Mouse (Mus musculus): ENCODE measurements at regions not wholly inside any gene's neighbourhood (a gene's known extent, or its start where the extent isn't known, plus 50 kb on each side); places are given as distances from the start of the nearest gene placed in this dataset.

- no peak for TF ChIP-seq CTCF (IDR thresholded peaks at IDR 0.05; ENCODE audit: low read depth)
- ATAC-seq (no peak), DNase-seq (ENCODE audit: low spot score) (peak; percentile 60)
- H3K9me3 ChIP-seq (ENCODE audit: low read length), result no peaks in the 10 kb centered on the region
- no peak overlapping the region for H3K9ac ChIP-seq (replicated peaks; ENCODE audit: low read length)
- no peak overlapping the region for H3K27ac ChIP-seq
- no peak overlapping the region for H3K4me3 ChIP-seq (ENCODE audit: low read length)
- no peaks in the 10 kb centered on the region for H3K4me1 ChIP-seq (ENCODE audit: insufficient read depth, low read length)
- H3K36me3 ChIP-seq (ENCODE audit: insufficient read depth, low read length), result no peaks in the 10 kb centered on the region
- 55% methylated on average over 11 of the region's 11 CpGs for WGBS
- H3K4me2 ChIP-seq (ENCODE audit: low read depth, low read length), result no peak overlapping the region
- H3K27me3 ChIP-seq (ENCODE audit: insufficient read depth, low read length), result no peaks in the 10 kb centered on the region
These were observed 122.7 kb upstream of the Tox3 start for GRCm38 (mm10) chr8:90470826-90471225.

- H3K27me3 ChIP-seq (ENCODE audit: insufficient read depth, low read length), result no peaks in the 10 kb centered on the region
- H3K4me1 ChIP-seq (ENCODE audit: insufficient read depth, low read length), result no peaks in the 10 kb centered on the region
- H3K4me3 ChIP-seq (ENCODE audit: low read length), result no peak overlapping the region
- H3K27ac ChIP-seq, result no peak overlapping the region
- no peak overlapping the region for H3K4me2 ChIP-seq (ENCODE audit: low read depth, low read length)
- H3K9ac ChIP-seq (replicated peaks; ENCODE audit: low read length), result no peak overlapping the region
- H3K36me3 ChIP-seq (ENCODE audit: insufficient read depth, low read length), result no peaks in the 10 kb centered on the region
- ATAC-seq (no peak), DNase-seq (ENCODE audit: low spot score) (no peak)
- no peaks in the 10 kb centered on the region for H3K9me3 ChIP-seq (ENCODE audit: low read length)
- WGBS, result 82% methylated on average over 1 of the region's 1 CpGs
- no peak for TF ChIP-seq CTCF (IDR thresholded peaks at IDR 0.05; ENCODE audit: low read depth)
These were observed 115.6 kb upstream of the Tox3 start for GRCm38 (mm10) chr8:90463708-90464107.

- no peak overlapping the region for H3K4me3 ChIP-seq (ENCODE audit: low read length)
- no peak overlapping the region for H3K9ac ChIP-seq (replicated peaks; ENCODE audit: low read length)
- TF ChIP-seq CTCF (IDR thresholded peaks at IDR 0.05; ENCODE audit: low read depth), result no peak
- H3K4me1 ChIP-seq (ENCODE audit: insufficient read depth, low read length), result no peaks in the 10 kb centered on the region
- H3K36me3 ChIP-seq (ENCODE audit: insufficient read depth, low read length), result no peaks in the 10 kb centered on the region
- no peak overlapping the region for H3K4me2 ChIP-seq (ENCODE audit: low read depth, low read length)
- WGBS, result 86% methylated on average over 2 of the region's 2 CpGs
- no peak overlapping the region for H3K27ac ChIP-seq
- ATAC-seq (no peak), DNase-seq (ENCODE audit: low spot score) (no peak)
- no peaks in the 10 kb centered on the region for H3K27me3 ChIP-seq (ENCODE audit: insufficient read depth, low read length)
- no peaks in the 10 kb centered on the region for H3K9me3 ChIP-seq (ENCODE audit: low read length)
These were observed 107.2 kb upstream of the Tox3 start for GRCm38 (mm10) chr8:90455321-90455720.

GRCm38 (mm10) chr8:90454130-90454529 is 106.0 kb upstream of the Tox3 start:
- Histone ChIP-seq H3K4me2 (ENCODE audit: low read depth, low read length) (no peak overlapping the region), H3K9ac (replicated peaks; ENCODE audit: low read length) (no peak overlapping the region), H3K9me3 (ENCODE audit: low read length) (no peaks in the 10 kb centered on the region), H3K4me3 (ENCODE audit: low read length) (no peak overlapping the region), H3K4me1 (ENCODE audit: insufficient read depth, low read length) (no peaks in the 10 kb centered on the region), H3K27me3 (ENCODE audit: insufficient read depth, low read length) (no peaks in the 10 kb centered on the region), H3K36me3 (ENCODE audit: insufficient read depth, low read length) (no peaks in the 10 kb centered on the region), H3K27ac (no peak overlapping the region)
- 45% methylated on average over 5 of the region's 5 CpGs for WGBS
- no peak for ATAC-seq
- DNase-seq (ENCODE audit: low spot score), result no peak
- TF ChIP-seq CTCF (IDR thresholded peaks at IDR 0.05; ENCODE audit: low read depth), result no peak

- H3K27ac ChIP-seq, result peak overlapping the region; percentile 42; the same call in 1 of the 2 replicates
- no peak overlapping the region for H3K4me2 ChIP-seq (ENCODE audit: low read depth, low read length)
- no peaks in the 10 kb centered on the region for H3K36me3 ChIP-seq (ENCODE audit: insufficient read depth, low read length)
- TF ChIP-seq CTCF (IDR thresholded peaks at IDR 0.05; ENCODE audit: low read depth), result no peak
- DNase-seq (ENCODE audit: low spot score) (peak; percentile 56), ATAC-seq (peak; percentile 75)
- H3K4me3 ChIP-seq (ENCODE audit: low read length), result no peak overlapping the region
- 20% methylated on average over 9 of the region's 9 CpGs for WGBS
- H3K4me1 ChIP-seq (ENCODE audit: insufficient read depth, low read length), result no peaks in the 10 kb centered on the region; the same call in 1 of the 2 replicates
- H3K27me3 ChIP-seq (ENCODE audit: insufficient read depth, low read length), result no peaks in the 10 kb centered on the region
- no peak overlapping the region for H3K9ac ChIP-seq (replicated peaks; ENCODE audit: low read length)
- H3K9me3 ChIP-seq (ENCODE audit: low read length), result no peaks in the 10 kb centered on the region
These were observed 93.1 kb upstream of the Tox3 start for GRCm38 (mm10) chr8:90441058-90441851.

- ATAC-seq, result peak; percentile 53; the same call in 1 of the 2 replicates
- peak; percentile 80 for DNase-seq (ENCODE audit: low spot score)
- H3K4me3 ChIP-seq (ENCODE audit: low read length), result no peak overlapping the region
- H3K4me1 ChIP-seq (ENCODE audit: insufficient read depth, low read length), result no peaks in the 10 kb centered on the region
- H3K27me3 ChIP-seq (ENCODE audit: insufficient read depth, low read length), result no peaks in the 10 kb centered on the region
- no peak overlapping the region for H3K4me2 ChIP-seq (ENCODE audit: low read depth, low read length)
- WGBS, result 44% methylated on average over 2 of the region's 2 CpGs
- no peaks in the 10 kb centered on the region for H3K36me3 ChIP-seq (ENCODE audit: insufficient read depth, low read length)
- no peaks in the 10 kb centered on the region for H3K9me3 ChIP-seq (ENCODE audit: low read length)
- TF ChIP-seq CTCF (IDR thresholded peaks at IDR 0.05; ENCODE audit: low read depth), result no peak
- H3K27ac ChIP-seq, result no peak overlapping the region
- H3K9ac ChIP-seq (replicated peaks; ENCODE audit: low read length), result no peak overlapping the region
These were observed 65.9 kb upstream of the Tox3 start for GRCm38 (mm10) chr8:90414021-90414420.

Measured in hindbrain, postnatal 0 days (tissue).